Mouse (Mus musculus): ENCODE measurements around the gene Ralgps1. TPM values are rescaled to one million over a fixed set of nuclear protein-coding genes. Genes with fewer than 3 reads are reported as not detected.
A peak's percentile ranks its signal among the peaks of the same experiment; 100 is the strongest.

Gene Ralgps1
- total RNA-seq, 2 experiments from 2014 or later, result 60.3 to 64.5 TPM

- no peak for DNase-seq (ENCODE audit: low spot score in 2 of 2)
- intact Hi-C loops (cut with DNase I), result no loop called here
Measured at GRCm38 (mm10) chr2:33167060-33167459, 204.2 kb downstream of the Ralgps1 start.

GRCm38 (mm10) chr2:33165710-33166374, 205.4 kb downstream of the Ralgps1 start:
- intact Hi-C loops (cut with DNase I), result no loop called here
- no peak for DNase-seq (ENCODE audit: low spot score in 2 of 2)

GRCm38 (mm10) chr2:33165229-33165628, 206.1 kb downstream of the Ralgps1 start:
- intact Hi-C loops (cut with DNase I), result no loop called here
- no peak for DNase-seq (ENCODE audit: low spot score in 2 of 2)

DNA sequence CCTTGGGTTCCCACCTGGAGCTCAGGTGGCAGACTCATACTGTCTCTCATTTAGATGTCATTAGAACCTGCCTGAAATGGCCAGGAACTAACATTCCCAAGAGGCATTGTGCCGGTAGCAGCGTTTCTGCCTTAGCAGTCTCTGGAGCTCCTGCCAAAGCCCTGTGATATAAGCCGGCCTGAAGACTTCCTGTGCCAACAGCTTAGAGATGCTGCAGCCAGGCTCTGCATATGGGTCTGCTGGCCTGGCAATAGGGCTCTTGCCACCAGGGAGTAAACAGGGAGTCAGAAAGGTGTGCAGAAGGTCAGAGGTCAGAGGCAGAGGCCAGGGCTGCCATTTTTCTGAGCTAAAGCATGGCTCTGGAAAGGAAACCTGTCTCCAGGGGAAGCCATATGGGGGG, 206.6 kb downstream of the Ralgps1 start:
- intact Hi-C loops (cut with DNase I), result no loop called here
- no peak for DNase-seq (ENCODE audit: low spot score in 2 of 2)

GRCm38 (mm10) chr2:33162126-33162525, 209.2 kb downstream of the Ralgps1 start:
- intact Hi-C loops (cut with DNase I), result no loop called here
- DNase-seq (ENCODE audit: low spot score in 2 of 2), result no peak

DNA sequence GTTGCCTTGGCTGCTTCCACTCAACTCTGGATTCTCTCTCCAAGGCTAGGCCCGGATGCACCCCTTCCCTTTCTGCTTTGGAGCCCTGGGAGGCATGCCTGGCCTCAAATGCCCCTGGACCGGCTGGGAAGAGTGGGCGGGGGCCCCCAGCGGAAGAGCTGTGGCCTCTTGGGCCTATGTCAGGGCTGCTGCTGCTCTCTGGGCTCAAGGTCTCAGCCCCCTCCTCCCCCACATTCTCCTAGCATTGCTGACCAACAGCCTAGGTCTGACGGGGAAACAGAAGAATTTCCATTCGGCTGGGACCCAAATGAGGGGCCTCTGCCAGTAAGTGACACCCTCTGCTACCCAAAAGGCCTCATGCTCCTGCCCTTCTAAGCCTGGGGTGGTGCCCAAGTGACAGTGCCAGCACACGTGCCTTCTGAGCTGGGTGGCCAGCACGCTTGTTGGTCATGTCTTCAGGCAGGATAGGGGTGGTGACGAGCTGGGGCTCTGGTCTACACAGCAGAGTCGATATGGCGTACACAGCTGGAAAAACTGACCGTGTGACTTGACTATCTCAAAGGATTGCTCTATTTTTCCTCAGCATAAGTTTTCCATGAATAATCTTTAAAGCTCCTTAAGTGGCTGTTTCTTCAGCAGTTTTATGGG, 210.8 kb downstream of the Ralgps1 start:
- intact Hi-C loops (cut with DNase I), result no loop called here
- no peak for DNase-seq (ENCODE audit: low spot score in 2 of 2)

DNA sequence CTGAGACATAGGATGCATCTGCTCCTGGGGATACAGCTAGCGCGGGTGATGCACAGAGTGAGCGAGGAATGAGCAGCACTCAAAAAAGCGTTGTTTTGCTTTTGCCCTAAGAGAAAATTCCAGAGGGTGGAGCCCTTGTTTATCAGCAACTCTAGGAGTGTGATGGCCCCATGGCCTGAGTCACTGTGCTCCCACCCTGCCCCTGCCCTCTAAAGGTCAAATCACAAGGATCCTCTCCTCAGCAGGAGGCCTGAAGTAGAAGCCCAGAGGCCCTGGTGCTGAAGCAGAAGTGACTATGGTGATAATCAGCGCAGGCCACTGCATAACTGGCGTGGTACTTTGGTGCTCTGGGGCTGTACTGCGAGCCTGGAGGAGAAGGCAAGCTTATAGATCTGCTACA, 211.7 kb downstream of the Ralgps1 start:
- no peak for DNase-seq (ENCODE audit: low spot score in 2 of 2)

DNA sequence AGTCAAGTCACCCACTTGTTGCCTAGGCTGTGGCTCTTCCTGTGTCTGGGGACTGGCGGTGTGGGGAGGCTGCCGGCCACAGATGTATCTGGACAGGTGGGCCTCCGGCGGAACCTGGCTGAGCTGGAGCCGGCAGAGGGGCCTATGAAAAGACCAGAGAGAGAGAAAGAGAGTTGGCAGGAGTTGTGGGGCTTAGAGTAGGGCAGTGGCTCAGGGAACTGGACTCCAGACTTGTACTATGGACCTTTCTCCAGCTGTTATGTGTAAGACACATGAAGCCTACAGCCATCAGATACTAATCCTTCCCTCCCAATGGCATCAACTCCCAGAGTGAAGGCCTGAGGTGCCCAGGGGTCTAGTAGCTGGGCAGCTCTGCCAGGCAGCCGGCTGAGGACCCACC, 212.4 kb downstream of the Ralgps1 start:
- no peak for DNase-seq (ENCODE audit: low spot score in 2 of 2)
- intact Hi-C loops (cut with DNase I), result no loop called here

More for the DNA sequence above, 211.7 kb downstream of the Ralgps1 start:
- intact Hi-C loops (cut with DNase I), result no loop called here

GRCm38 (mm10) chr2:33156283-33156781, 215.0 kb downstream of the Ralgps1 start:
- DNase-seq (ENCODE audit: low spot score in 2 of 2), result no peak
- intact Hi-C loops (cut with DNase I), result no loop called here

DNA sequence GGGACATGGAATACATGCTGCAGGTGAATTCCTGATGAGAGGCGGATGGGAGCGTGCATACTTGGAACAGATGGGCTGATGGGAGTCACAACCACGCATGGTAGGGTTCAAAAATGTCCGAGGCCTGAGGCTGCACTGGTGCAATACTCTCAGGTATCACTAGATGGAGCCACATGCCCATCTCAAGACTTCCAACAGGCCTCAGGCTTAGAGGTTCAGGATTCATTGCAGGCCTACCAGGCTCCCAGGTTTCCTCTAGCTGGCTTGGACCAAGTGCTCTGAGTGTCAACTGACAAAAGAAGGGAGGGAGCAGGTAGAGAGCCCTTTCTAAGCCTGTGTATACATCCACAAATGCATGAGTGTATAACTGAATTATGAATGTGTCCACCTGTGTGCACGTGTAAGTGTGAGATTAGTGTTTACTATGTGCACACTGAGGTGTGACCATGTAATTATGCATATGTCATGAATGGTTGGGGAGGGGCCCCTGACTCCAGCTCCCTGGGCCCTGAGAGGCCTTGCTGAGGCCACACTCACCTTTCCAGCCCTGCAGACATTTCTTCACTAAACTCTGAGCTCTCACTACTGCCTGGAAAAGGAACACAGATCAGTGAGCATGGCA, 216.4 kb downstream of the Ralgps1 start:
- DNase-seq (ENCODE audit: low spot score in 2 of 2), result peak; percentile 84 to 87

DNA sequence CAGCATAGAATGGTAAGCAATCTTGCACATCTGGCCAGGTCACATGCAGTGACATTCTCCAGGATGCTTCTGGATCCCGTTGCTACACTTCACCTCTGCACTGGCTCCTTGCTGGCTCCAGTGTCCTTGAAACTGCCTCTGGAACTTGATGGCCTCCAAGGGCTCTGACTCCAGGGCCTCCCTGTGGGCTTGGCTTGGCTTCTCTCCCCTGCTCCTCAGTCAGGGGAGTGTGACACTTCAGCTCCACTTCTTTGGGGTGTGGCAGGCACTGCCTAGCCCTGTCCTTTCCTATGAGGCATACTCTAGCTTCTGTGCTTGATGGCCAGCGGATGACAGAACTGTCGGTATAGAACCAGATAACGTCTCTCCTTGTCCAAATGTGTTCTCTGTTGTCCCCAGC, 224.3 kb downstream of the Ralgps1 start:
- no peak for DNase-seq (ENCODE audit: low spot score in 2 of 2)
- intact Hi-C loops (cut with DNase I), result no loop called here

More for the DNA sequence above, 216.4 kb downstream of the Ralgps1 start:
- intact Hi-C loops (cut with DNase I), result loop anchor here (2.0 kb wide), 2 partner anchors 194 to 248 kb away; no protein-coding TSS in a partner anchor

GRCm38 (mm10) chr2:33143292-33143691, 228.0 kb downstream of the Ralgps1 start:
- DNase-seq (ENCODE audit: low spot score in 2 of 2), result no peak
- intact Hi-C loops (cut with DNase I), result no loop called here

GRCm38 (mm10) chr2:33138491-33138890, 232.8 kb downstream of the Ralgps1 start:
- intact Hi-C loops (cut with DNase I), result no loop called here
- no peak for DNase-seq (ENCODE audit: low spot score in 2 of 2)

DNA sequence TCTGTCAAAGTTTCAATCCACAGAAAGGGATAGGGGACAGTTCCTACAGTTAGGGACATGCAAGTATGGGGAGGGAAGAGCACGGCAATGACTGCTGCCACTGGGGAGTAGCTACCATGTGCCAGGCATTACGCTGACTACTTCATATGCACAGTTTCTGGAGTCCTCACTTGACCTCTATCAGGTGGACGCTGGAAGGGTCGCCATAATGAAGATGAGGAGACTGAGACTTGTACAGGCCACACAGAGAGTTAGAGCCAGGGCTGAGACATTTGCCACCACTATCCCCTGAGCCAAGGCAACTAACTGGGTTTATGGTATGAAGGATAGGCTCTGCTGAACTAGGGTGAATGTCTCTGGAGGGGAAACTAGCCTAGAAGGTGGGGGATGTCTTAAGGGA, 233.6 kb downstream of the Ralgps1 start:
- intact Hi-C loops (cut with DNase I), result no loop called here
- DNase-seq (ENCODE audit: low spot score in 2 of 2), result no peak

- DNase-seq (ENCODE audit: low spot score in 2 of 2), result no peak
- intact Hi-C loops (cut with DNase I), result no loop called here
Measured at GRCm38 (mm10) chr2:33137244-33137643, 234.0 kb downstream of the Ralgps1 start.

DNA sequence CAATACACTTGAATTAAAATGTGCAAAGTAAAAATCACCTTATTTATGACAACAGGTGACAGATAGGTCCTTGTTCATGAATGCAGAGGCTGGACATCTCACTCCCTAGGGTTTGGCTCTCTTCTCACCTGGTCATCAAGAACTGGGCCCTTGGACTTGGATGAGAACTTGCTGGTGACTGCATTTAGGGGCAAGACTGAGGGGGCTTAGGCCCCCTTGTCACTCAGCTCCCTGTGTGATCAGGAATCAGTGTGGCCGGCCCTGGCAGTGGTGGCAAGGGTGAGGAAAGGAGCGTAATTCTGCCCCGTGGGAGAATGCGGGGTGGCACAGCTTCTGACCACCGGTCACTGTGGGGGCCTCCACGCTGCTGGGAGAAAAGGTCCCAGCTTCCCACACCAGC, 234.9 kb downstream of the Ralgps1 start:
- intact Hi-C loops (cut with DNase I), result no loop called here
- DNase-seq (ENCODE audit: low spot score in 2 of 2), result no peak

GRCm38 (mm10) chr2:33134766-33135490, 236.4 kb downstream of the Ralgps1 start:
- DNase-seq (ENCODE audit: low spot score in 2 of 2), result no peak
- intact Hi-C loops (cut with DNase I), result no loop called here

DNA sequence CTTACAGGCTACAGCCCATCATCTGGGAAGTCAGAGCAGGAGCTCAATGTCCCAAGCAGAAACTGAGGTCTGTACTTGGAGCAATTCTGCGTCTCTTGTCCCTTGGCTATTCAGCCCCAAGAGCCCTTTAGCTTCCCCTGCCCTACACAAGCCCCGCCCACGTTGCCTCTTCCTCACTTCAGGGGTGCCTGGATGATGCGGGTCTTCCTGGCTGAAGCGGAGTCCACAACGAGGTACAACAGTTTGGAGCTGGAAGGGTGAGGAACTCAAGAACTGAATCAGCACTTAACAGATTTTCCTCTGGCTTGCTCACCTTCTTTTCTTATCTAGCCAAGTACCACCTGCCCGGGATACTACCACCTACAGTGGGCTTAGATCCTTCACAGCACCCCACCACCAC, 239.0 kb downstream of the Ralgps1 start:
- intact Hi-C loops (cut with DNase I), result no loop called here
- no peak for DNase-seq (ENCODE audit: low spot score in 2 of 2)

- intact Hi-C loops (cut with DNase I), result no loop called here
- DNase-seq (ENCODE audit: low spot score in 2 of 2), result peak; percentile 58 to 83
Measured at GRCm38 (mm10) chr2:33131500-33132092, 239.7 kb downstream of the Ralgps1 start, which contains the start of gene Garnl3. TSS of gene Garnl3 (minus strand) at chr2:33131654.
